Mouse (Mus musculus): Measurements from ENCODE around the gene Cpm. TPM values are rescaled to one million over a fixed set of nuclear protein-coding genes. Genes with fewer than 3 reads are reported as not detected.

Cpm gene
- polyA plus RNA-seq, 1 experiment from 2014 or later = 2.4 TPM

DNA sequence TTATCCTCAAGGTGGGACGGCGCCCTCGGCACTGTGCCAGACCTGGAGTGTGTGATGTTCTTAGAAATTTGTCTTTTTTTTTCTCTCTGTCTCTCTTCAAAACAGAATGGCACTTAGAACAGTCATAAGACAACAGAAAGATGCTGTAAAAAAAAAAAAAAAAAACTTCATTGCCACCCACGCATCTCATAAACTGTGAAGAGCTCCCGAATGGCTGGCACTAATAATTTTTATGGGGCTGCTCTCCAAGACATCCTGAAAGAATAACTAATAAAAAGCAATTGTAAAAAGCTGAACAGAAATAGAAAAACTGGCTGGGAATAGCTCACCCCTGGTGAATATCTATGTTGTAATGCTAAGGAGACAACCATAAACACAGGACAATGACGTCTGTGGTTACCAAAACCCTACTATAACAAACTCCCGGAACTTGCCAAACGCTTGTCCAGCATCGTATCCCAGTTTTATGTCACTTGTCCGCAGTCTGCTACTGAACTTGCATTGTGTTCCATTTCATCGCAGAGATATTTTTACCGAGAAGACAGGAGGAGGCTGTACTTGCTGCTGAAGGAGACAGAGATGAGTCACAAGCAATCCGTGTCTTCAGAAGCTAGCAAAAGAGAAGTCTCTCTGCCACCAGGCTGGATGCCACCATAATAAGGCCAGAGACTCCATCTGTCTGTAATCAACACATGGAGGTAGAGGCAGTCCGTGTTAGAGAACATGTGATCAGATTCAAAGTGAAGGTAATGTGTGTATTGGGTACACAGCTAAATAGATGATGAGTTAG, 25.3 kb upstream of the Cpm start:
- no peaks in the 10 kb centered on the region for H3K9me3 ChIP-seq (replicated peaks)
- no peak for ATAC-seq (replicated peaks; ENCODE audit: insufficient number of reproducible peaks, insufficient read depth, low FRiP score, low read depth)
- H3K27ac ChIP-seq = no peak overlapping the region
- H3K27me3 ChIP-seq = no peaks in the 10 kb centered on the region
- H3K36me3 ChIP-seq = no peaks in the 10 kb centered on the region
- H3K4me1 ChIP-seq (replicated peaks) = no peaks in the 10 kb centered on the region
- no peak overlapping the region for H3K9ac ChIP-seq
- H3K4me2 ChIP-seq = no peak overlapping the region
- WGBS = 79% methylated on average over 14 of the region's 14 CpGs
- H3K4me3 ChIP-seq = no peak overlapping the region

GRCm38 (mm10) chr10:117604624-117605282, 24.5 kb upstream of the Cpm start:
- no peaks in the 10 kb centered on the region for H3K9me3 ChIP-seq (replicated peaks)
- no peak overlapping the region for H3K27ac ChIP-seq
- no peaks in the 10 kb centered on the region for H3K27me3 ChIP-seq
- no peak overlapping the region for H3K4me2 ChIP-seq
- ATAC-seq (replicated peaks; ENCODE audit: insufficient number of reproducible peaks, insufficient read depth, low FRiP score, low read depth) = no peak
- no peak overlapping the region for H3K4me3 ChIP-seq
- no peaks in the 10 kb centered on the region for H3K4me1 ChIP-seq (replicated peaks)
- no peak overlapping the region for H3K9ac ChIP-seq
- H3K36me3 ChIP-seq = no peaks in the 10 kb centered on the region
- 81% methylated on average over 8 of the region's 8 CpGs for whole genome bisulfite sequencing

DNA sequence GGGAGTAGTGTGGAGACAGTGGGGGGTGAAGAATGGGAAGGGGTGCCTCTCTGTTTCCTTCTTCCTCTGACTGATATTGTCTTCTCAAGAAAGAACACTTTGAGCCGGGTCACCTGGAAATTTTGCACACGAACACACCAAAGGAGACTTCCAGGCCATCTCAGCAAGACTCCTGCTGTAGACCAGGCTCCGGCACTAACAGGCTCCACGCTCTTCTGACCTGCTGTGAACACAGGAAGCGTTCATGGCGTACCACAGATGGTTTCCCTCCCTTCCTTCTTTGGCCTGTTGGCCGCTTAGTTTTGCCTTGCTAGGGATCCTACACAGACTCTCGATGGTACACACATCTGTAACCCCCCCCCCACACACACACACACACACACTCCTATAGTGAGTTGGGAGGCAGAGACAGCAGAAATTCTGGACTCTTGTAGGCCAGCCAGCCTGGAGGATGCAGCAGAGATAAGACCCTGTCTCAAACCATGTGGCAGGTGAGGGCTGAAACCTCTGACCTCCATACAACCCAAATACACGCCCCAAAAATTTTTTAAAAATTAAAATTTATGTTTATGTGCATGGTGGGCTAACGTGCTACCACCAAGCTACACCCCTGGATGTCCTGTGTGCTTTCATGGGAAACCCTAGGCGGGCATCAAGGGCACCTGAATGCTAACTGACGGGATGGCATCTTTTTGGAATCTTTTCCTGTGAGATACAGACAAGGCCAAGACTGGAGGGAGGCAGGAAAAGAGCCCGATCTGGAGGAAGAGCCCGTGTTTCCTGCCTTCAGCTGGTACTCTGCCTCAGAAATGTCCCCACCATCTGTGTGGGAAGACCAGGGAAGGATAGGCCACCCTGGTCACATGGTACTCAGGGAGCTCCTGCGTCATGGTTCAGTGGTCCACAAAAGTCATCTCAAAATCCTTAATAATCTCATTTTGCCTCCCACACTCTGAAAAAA, 23.7 kb upstream of the Cpm start:
- Histone ChIP-seq H3K27ac (no peak overlapping the region), H3K9ac (no peak overlapping the region), H3K4me1 (replicated peaks) (no peaks in the 10 kb centered on the region), H3K4me3 (no peak overlapping the region), H3K4me2 (no peak overlapping the region), H3K36me3 (no peaks in the 10 kb centered on the region), H3K27me3 (no peaks in the 10 kb centered on the region), H3K9me3 (replicated peaks) (no peaks in the 10 kb centered on the region)
- WGBS = 82% methylated on average over 15 of the region's 15 CpGs
- ATAC-seq (replicated peaks; ENCODE audit: insufficient number of reproducible peaks, insufficient read depth, low FRiP score, low read depth) = no peak

DNA sequence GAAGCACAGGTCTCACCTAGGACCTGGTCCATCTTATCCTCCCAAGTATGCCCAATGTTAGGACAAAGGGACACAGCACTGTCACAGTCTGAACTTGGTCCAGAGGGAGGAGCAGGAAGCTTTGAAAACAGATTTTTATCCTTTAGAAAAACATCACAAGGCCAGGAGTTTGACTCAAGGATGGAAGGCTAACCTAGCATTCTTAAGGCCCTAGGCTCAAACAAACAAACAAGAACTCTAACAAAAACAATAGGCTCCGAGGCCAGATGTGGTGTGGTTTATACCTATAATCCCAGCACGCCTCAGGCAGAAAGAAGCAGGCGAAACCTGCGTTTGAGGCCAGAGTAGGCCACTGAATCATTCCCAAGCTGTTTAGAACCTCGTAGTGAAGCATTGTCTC, 22.9 kb upstream of the Cpm start:
- no peak for ATAC-seq (replicated peaks; ENCODE audit: insufficient number of reproducible peaks, insufficient read depth, low FRiP score, low read depth)
- Histone ChIP-seq H3K4me3 (no peak overlapping the region), H3K27ac (no peak overlapping the region), H3K27me3 (no peaks in the 10 kb centered on the region), H3K36me3 (no peaks in the 10 kb centered on the region), H3K4me2 (no peak overlapping the region), H3K9me3 (replicated peaks) (no peaks in the 10 kb centered on the region), H3K9ac (no peak overlapping the region), H3K4me1 (replicated peaks) (no peaks in the 10 kb centered on the region)
- 76% methylated on average over 5 of the region's 5 CpGs for WGBS

- Histone ChIP-seq H3K36me3 (no peaks in the 10 kb centered on the region), H3K27ac (no peak overlapping the region), H3K27me3 (no peaks in the 10 kb centered on the region), H3K9ac (no peak overlapping the region), H3K4me2 (no peak overlapping the region), H3K4me1 (replicated peaks) (no peaks in the 10 kb centered on the region), H3K4me3 (no peak overlapping the region), H3K9me3 (replicated peaks) (no peaks in the 10 kb centered on the region)
- 86% methylated on average over 20 of the region's 20 CpGs for WGBS
- ATAC-seq (replicated peaks; ENCODE audit: insufficient number of reproducible peaks, insufficient read depth, low FRiP score, low read depth) = no peak
Observed at GRCm38 (mm10) chr10:117607051-117607803, 22.1 kb upstream of the Cpm start.

- no peak overlapping the region for H3K27ac ChIP-seq
- no peaks in the 10 kb centered on the region for H3K36me3 ChIP-seq
- 90% methylated on average over 10 of the region's 10 CpGs for WGBS
- H3K9ac ChIP-seq = no peak overlapping the region
- ATAC-seq (replicated peaks; ENCODE audit: insufficient number of reproducible peaks, insufficient read depth, low FRiP score, low read depth) = no peak
- H3K4me3 ChIP-seq = no peak overlapping the region
- no peaks in the 10 kb centered on the region for H3K4me1 ChIP-seq (replicated peaks)
- no peak overlapping the region for H3K4me2 ChIP-seq
- H3K27me3 ChIP-seq = no peaks in the 10 kb centered on the region
- no peaks in the 10 kb centered on the region for H3K9me3 ChIP-seq (replicated peaks)
Observed at GRCm38 (mm10) chr10:117607804-117608279, 21.5 kb upstream of the Cpm start.

DNA sequence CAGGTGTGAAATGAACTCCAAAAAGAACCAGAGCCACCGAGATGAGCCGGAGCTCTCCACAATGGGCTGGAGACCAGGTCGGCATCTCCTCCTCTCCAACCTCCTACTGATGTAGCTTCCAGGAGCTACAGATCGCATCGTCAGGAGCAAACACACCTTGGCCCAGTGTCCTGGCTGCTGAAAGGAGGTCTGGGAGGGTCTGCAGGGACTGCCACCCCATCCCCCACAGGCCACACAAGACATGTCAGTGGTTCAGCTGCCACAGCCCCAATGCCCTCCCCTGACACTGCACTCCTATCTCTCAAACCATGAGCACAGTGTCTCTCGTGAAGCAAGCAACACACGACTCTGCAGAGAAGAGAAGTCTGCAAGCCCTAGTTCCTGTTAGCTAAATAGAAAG, 20.8 kb upstream of the Cpm start:
- 79% methylated on average over 7 of the region's 7 CpGs for WGBS
- Histone ChIP-seq H3K27me3 (no peaks in the 10 kb centered on the region), H3K4me3 (no peak overlapping the region), H3K4me1 (replicated peaks) (no peaks in the 10 kb centered on the region), H3K9ac (no peak overlapping the region), H3K36me3 (no peaks in the 10 kb centered on the region), H3K9me3 (replicated peaks) (no peaks in the 10 kb centered on the region), H3K4me2 (no peak overlapping the region), H3K27ac (no peak overlapping the region)
- no peak for ATAC-seq (replicated peaks; ENCODE audit: insufficient number of reproducible peaks, insufficient read depth, low FRiP score, low read depth)

GRCm38 (mm10) chr10:117608988-117609809, 20.1 kb upstream of the Cpm start:
- Histone ChIP-seq H3K4me3 (no peak overlapping the region), H3K27ac (no peak overlapping the region), H3K4me1 (replicated peaks) (no peaks in the 10 kb centered on the region), H3K36me3 (no peaks in the 10 kb centered on the region), H3K9ac (no peak overlapping the region), H3K27me3 (no peaks in the 10 kb centered on the region), H3K4me2 (no peak overlapping the region), H3K9me3 (replicated peaks) (no peaks in the 10 kb centered on the region)
- 82% methylated on average over 7 of the region's 7 CpGs for WGBS
- no peak for ATAC-seq (replicated peaks; ENCODE audit: insufficient number of reproducible peaks, insufficient read depth, low FRiP score, low read depth)

- no peak overlapping the region for H3K4me3 ChIP-seq
- H3K27ac ChIP-seq = no peak overlapping the region
- WGBS = 83% methylated on average over 6 of the region's 6 CpGs
- H3K4me2 ChIP-seq = no peak overlapping the region
- no peak overlapping the region for H3K9ac ChIP-seq
- H3K4me1 ChIP-seq (replicated peaks) = no peaks in the 10 kb centered on the region
- no peak for ATAC-seq (replicated peaks; ENCODE audit: insufficient number of reproducible peaks, insufficient read depth, low FRiP score, low read depth)
- no peaks in the 10 kb centered on the region for H3K27me3 ChIP-seq
- no peaks in the 10 kb centered on the region for H3K36me3 ChIP-seq
- no peaks in the 10 kb centered on the region for H3K9me3 ChIP-seq (replicated peaks)
Observed at GRCm38 (mm10) chr10:117609810-117610090, 19.6 kb upstream of the Cpm start.

GRCm38 (mm10) chr10:117610160-117610764, 19.0 kb upstream of the Cpm start:
- Histone ChIP-seq H3K36me3 (no peaks in the 10 kb centered on the region), H3K4me1 (replicated peaks) (no peaks in the 10 kb centered on the region), H3K9ac (no peak overlapping the region), H3K4me3 (no peak overlapping the region), H3K9me3 (replicated peaks) (no peaks in the 10 kb centered on the region), H3K27ac (no peak overlapping the region), H3K27me3 (no peaks in the 10 kb centered on the region), H3K4me2 (no peak overlapping the region)
- no peak for ATAC-seq (replicated peaks; ENCODE audit: insufficient number of reproducible peaks, insufficient read depth, low FRiP score, low read depth)
- 70% methylated on average over 5 of the region's 5 CpGs for WGBS
